ENCODE assay signal across 9 mouse cellular contexts in the genomic region with DNA sequence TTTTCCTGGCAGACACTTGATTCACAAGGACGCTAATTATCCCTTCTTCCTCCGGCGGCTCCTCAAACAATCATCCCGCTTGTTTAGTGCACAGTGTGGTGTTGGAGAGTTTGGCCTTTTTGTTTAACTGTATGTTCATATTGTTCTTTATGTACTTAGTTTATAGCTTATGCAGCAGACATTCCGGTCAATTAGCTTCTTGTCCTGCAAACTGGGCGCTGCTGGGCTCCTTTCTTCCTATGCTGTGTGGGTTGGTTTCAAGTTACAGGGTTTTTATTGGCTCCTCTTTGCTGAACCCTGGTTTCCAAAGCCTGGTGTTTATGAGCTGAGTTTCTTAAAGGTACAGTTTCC.
A peak's percentile ranks its signal among the peaks of the same experiment; 100 is the strongest.
DNase-seq lines count a peak whose midpoint lies in the region; ATAC-seq lines count a peak whose summit lies in the region.
"Had no signal": no experiment of that assay in that cellular context is flagged by ENCODE, and none has a peak within 500 bp of the region (broad histone marks: within the 10 kb centered on the region; RNA-seq: fewer than 3 reads in every experiment).

No protein-coding gene starts in this region.

- H3K4me2 ChIP-seq in forebrain, embryonic 15.5 days (replicated peaks): peak overlapping the region; percentile 32
- peak overlapping the region; percentile 44 for H3K4me2 ChIP-seq in intestine, embryonic 14.5 days (ENCODE audit: low read length)
- peak overlapping the region; percentile 26; the same call in 1 of the 2 replicates for H3K4me2 ChIP-seq in liver, embryonic 15.5 days
- H3K4me2 ChIP-seq in stomach, embryonic 14.5 days (replicated peaks; ENCODE audit: low read depth, low read length): peak overlapping the region; percentile 37

- peaks cover 43% of the 10 kb centered on the region for H3K4me1 ChIP-seq in forebrain, embryonic 15.5 days
- peaks cover 53% of the 10 kb centered on the region for H3K4me1 ChIP-seq in intestine, embryonic 14.5 days (replicated peaks; ENCODE audit: control insufficient read depth, insufficient read depth, low read length)
- H3K4me1 ChIP-seq in liver, embryonic 15.5 days (replicated peaks): peaks cover 10% of the 10 kb centered on the region; the same call in 1 of the 2 replicates
- H3K4me1 ChIP-seq in stomach, embryonic 14.5 days (ENCODE audit: control insufficient read depth, insufficient read depth, low read length): peaks cover 38% of the 10 kb centered on the region

- 2% methylated on average over 6 of the region's 6 CpGs for WGBS in forebrain, embryonic 15.5 days
- WGBS in intestine, embryonic 14.5 days: 3% methylated on average over 6 of the region's 6 CpGs
- WGBS in liver, embryonic 15.5 days (ENCODE audit: insufficient replicate concordance): 13% methylated on average over 6 of the region's 6 CpGs
- 1% methylated on average over 6 of the region's 6 CpGs for WGBS in stomach, embryonic 14.5 days

- H3K27ac ChIP-seq in forebrain, embryonic 15.5 days (replicated peaks): peak overlapping the region; percentile 64
- H3K27ac ChIP-seq in intestine, embryonic 14.5 days (ENCODE audit: low read depth): peak overlapping the region; percentile 77
- no peak overlapping the region for H3K27ac ChIP-seq in liver, embryonic 15.5 days (replicated peaks)
- H3K27ac ChIP-seq in stomach, embryonic 14.5 days (ENCODE audit: low read length): peak overlapping the region; percentile 75

- intact Hi-C loops in heart, postnatal 25 days (cut with DNase I): no loop called here
- intact Hi-C loops in left cerebral cortex, postnatal 25 days (cut with DNase I): no loop called here

- ATAC-seq in forebrain, embryonic 15.5 days (replicated peaks): peak; percentile 74
- peak; percentile 66; the same call in 1 of the 2 replicates for ATAC-seq in intestine, embryonic 14.5 days (replicated peaks; ENCODE audit: low FRiP score, low TSS enrichment, low read depth)
- ATAC-seq in liver, embryonic 15.5 days (ENCODE audit: insufficient read depth): no peak
- ATAC-seq in stomach, embryonic 14.5 days (ENCODE audit: insufficient number of reproducible peaks, insufficient read depth, low FRiP score, low read depth): peak; percentile 64; the same call in 1 of the 2 replicates

- no peak overlapping the region for H3K4me3 ChIP-seq in forebrain, embryonic 15.5 days
- peak overlapping the region; percentile 21 for H3K4me3 ChIP-seq in intestine, embryonic 14.5 days (ENCODE audit: low read depth, low read length)
- no peak overlapping the region for H3K4me3 ChIP-seq in liver, embryonic 15.5 days (replicated peaks)
- H3K4me3 ChIP-seq in stomach, embryonic 14.5 days (ENCODE audit: low read depth, low read length): no peak overlapping the region; the same call in 1 of the 2 replicates

- H3K27me3 ChIP-seq in forebrain, embryonic 15.5 days: no peaks in the 10 kb centered on the region
- H3K27me3 ChIP-seq in intestine, embryonic 14.5 days (replicated peaks; ENCODE audit: control insufficient read depth, insufficient read depth, low read length): no peaks in the 10 kb centered on the region
- no peaks in the 10 kb centered on the region for H3K27me3 ChIP-seq in liver, embryonic 15.5 days
- H3K27me3 ChIP-seq in stomach, embryonic 14.5 days (ENCODE audit: control insufficient read depth, insufficient read depth, low read length): no peaks in the 10 kb centered on the region
- H3K27me3 ChIP-seq: CH12.LX had no signal

- DNase-seq in heart, adult 11 months: peak; percentile 94
- DNase-seq in heart, postnatal 25 days (ENCODE audit: low spot score): no peak
- peak; percentile 70 for DNase-seq in intestine, embryonic 14.5 days (ENCODE audit: low spot score)
- DNase-seq in left cerebral cortex, postnatal 25 days (ENCODE audit: low spot score in 2 of 2): no peak
- DNase-seq in layer of hippocampus, adult 11-12 months (ENCODE audit: low spot score): no peak

- no peaks in the 10 kb centered on the region for H3K36me3 ChIP-seq in forebrain, embryonic 15.5 days
- no peaks in the 10 kb centered on the region for H3K36me3 ChIP-seq in intestine, embryonic 14.5 days (ENCODE audit: control insufficient read depth, insufficient read depth, low read length)
- H3K36me3 ChIP-seq in liver, embryonic 15.5 days (replicated peaks): no peaks in the 10 kb centered on the region
- H3K36me3 ChIP-seq in stomach, embryonic 14.5 days (ENCODE audit: control insufficient read depth, insufficient read depth, low read length): no peaks in the 10 kb centered on the region

- H3K9ac ChIP-seq in forebrain, embryonic 15.5 days (replicated peaks): peak overlapping the region; percentile 27; the same call in 1 of the 2 replicates
- H3K9ac ChIP-seq in intestine, embryonic 14.5 days (ENCODE audit: low read length): peak overlapping the region; percentile 27; the same call in 1 of the 2 replicates
- no peak overlapping the region for H3K9ac ChIP-seq in liver, embryonic 15.5 days
- no peak overlapping the region for H3K9ac ChIP-seq in stomach, embryonic 14.5 days (replicated peaks; ENCODE audit: low read depth, low read length)

- no peaks in the 10 kb centered on the region for H3K9me3 ChIP-seq in forebrain, embryonic 15.5 days
- no peaks in the 10 kb centered on the region for H3K9me3 ChIP-seq in intestine, embryonic 14.5 days (ENCODE audit: control insufficient read depth, low read length)
- no peaks in the 10 kb centered on the region for H3K9me3 ChIP-seq in liver, embryonic 15.5 days (replicated peaks)
- H3K9me3 ChIP-seq in stomach, embryonic 14.5 days (ENCODE audit: control insufficient read depth, low read depth, low read length): no peaks in the 10 kb centered on the region

Comparison
In these comparisons a context has a peak if more than half of its experiments do, and no peak if none do; other contexts are left out.
1. DNase-seq: peak in heart, adult 11 months (single experiment) and intestine, embryonic 14.5 days (single experiment); none in heart, postnatal 25 days (single experiment), left cerebral cortex, postnatal 25 days (0 of 2) and layer of hippocampus, adult 11-12 months (single experiment).
2. H3K9ac ChIP-seq: peak in forebrain, embryonic 15.5 days (single experiment) and intestine, embryonic 14.5 days (single experiment); none in liver, embryonic 15.5 days (single experiment) and stomach, embryonic 14.5 days (single experiment).
3. Peak in every context shown above with its lines, with median percentiles within 50 percentile points of each other: H3K4me2 ChIP-seq.